Mouse (Mus musculus) fibroblast of lung, adult 2 months (primary cell): ENCODE measurements around the gene Ero1lb.
"Not testable (repeated sequence)": the region's sequence is repeated elsewhere in the genome, so short reads cannot be mapped to it uniquely, and the experiment has no call there.

ENCODE experiments used
- DNase-seq: peaks from one replicate; pipeline ENCODE4 v3.0.0-alpha.2; 2011; ENCODE audit warnings: low read depth

The Ero1lb gene

GRCm38 (mm10) chr13:12574979-12575536 lies 9.4 kb downstream of the Ero1lb start:
- no peak for DNase-seq

- DNase-seq: no peak
These were observed 12.5 kb downstream of the Ero1lb start for GRCm38 (mm10) chr13:12578145-12578544.

GRCm38 (mm10) chr13:12589003-12589402 lies 23.3 kb downstream of the Ero1lb start:
- no peak for DNase-seq

- not testable (repeated sequence) for DNase-seq
These were observed 31.4 kb downstream of the Ero1lb start for GRCm38 (mm10) chr13:12597075-12597474.

- DNase-seq: not testable (repeated sequence)
These were observed 44.5 kb downstream of the Ero1lb start for GRCm38 (mm10) chr13:12610206-12610605.

- not testable (repeated sequence) for DNase-seq
These were observed 48.4 kb downstream of the Ero1lb start for GRCm38 (mm10) chr13:12614026-12614425.

- DNase-seq: not testable (repeated sequence)
These were observed 48.9 kb downstream of the Ero1lb start for GRCm38 (mm10) chr13:12614591-12614990.

GRCm38 (mm10) chr13:12615014-12615413 lies 49.3 kb downstream of the Ero1lb start:
- DNase-seq: not testable (repeated sequence)

GRCm38 (mm10) chr13:12616489-12616888 lies 50.8 kb downstream of the Ero1lb start:
- DNase-seq: not testable (repeated sequence)

GRCm38 (mm10) chr13:12619808-12620207 lies 54.1 kb downstream of the Ero1lb start:
- DNase-seq: not testable (repeated sequence)

- DNase-seq: not testable (repeated sequence)
These were observed 60.4 kb downstream of the Ero1lb start for GRCm38 (mm10) chr13:12626061-12626460.

- not testable (repeated sequence) for DNase-seq
These were observed 62.1 kb downstream of the Ero1lb start for GRCm38 (mm10) chr13:12627746-12628145.

- not testable (repeated sequence) for DNase-seq
These were observed 62.5 kb downstream of the Ero1lb start for GRCm38 (mm10) chr13:12628181-12628580.

- DNase-seq: not testable (repeated sequence)
These were observed 64.6 kb downstream of the Ero1lb start for GRCm38 (mm10) chr13:12630252-12630651.

GRCm38 (mm10) chr13:12634941-12635588 lies 69.4 kb downstream of the Ero1lb start:
- not testable (repeated sequence) for DNase-seq

GRCm38 (mm10) chr13:12642795-12643194 lies 77.1 kb downstream of the Ero1lb start:
- DNase-seq: not testable (repeated sequence)

- DNase-seq: not testable (repeated sequence)
These were observed 81.0 kb downstream of the Ero1lb start for GRCm38 (mm10) chr13:12646676-12647075.

GRCm38 (mm10) chr13:12650020-12650876 lies 84.6 kb downstream of the Ero1lb start:
- peak; percentile 21 for DNase-seq

GRCm38 (mm10) chr13:12650877-12651176 lies 85.2 kb downstream of the Ero1lb start:
- DNase-seq: peak; percentile 19
